Mouse (Mus musculus) kidney, postnatal 25 days (tissue): ENCODE results near the gene Morc2a.

Source experiments
- DNase-seq, 2 experiments: peaks; one replicate each; pipeline ENCODE4 v3.0.0; 2021; ENCODE audit warnings: mixed read lengths in 2 of 2

Gene Morc2a

DNA sequence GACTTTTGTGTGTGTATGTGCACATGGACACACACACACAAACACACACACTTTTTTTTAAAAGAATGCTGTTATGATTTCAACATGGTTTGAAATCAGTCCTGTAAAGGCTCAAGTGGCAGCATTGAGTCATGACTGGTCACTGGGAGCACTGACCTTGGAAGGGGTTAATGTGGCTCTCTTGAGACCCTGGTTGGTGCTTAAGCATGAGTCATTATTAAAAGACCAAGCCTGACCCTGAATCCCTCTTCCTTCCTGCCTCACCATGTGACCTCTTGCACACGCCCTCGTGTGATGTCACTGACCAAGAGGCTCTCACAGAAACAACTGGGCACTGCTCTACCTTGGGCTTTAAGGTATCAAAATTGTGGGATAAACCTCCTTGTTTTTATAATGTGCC lies 89.8 kb downstream of the Morc2a start:
- DNase-seq = no peak
